Mouse (Mus musculus) cortical plate, adult 2 months (tissue): Measurements from ENCODE around the gene Celf2.

ENCODE experiments used
- CTCF ChIP-seq: fragments of 200-500 bp; IDR thresholded peaks from 2 replicates; pipeline ENCODE4 v1.5.1; 2011; ENCODE audit warnings: mild to moderate bottlenecking, control low read depth, low read length; ENCODE audit not compliant: insufficient read depth; ENCODE audit errors: extremely low read depth
- POLR2A ChIP-seq: fragments of 200-500 bp; IDR thresholded peaks from 2 replicates; pipeline ENCODE4 v1.6.1; 2011; ENCODE audit warnings: mild to moderate bottlenecking, low read length, control low read depth; ENCODE audit not compliant: insufficient read depth; ENCODE audit errors: extremely low read depth

DNA sequence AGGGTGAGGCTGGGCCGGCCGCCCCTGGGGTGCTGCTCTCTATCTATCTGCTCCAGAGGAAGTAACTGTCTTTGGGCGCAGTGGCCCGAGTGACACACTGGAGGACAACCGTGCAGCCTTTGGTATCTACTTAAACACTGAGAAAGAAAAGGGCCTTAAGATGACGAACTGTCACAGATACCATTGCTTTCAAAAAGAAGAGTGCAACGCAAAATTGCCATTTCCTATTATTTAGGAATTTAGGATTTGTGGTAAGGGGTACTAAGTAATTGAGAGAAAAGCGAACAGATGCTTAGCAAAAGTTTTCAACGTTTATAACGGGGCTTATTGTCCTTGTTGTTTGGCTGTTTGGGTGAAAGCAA is 636.5 kb downstream of the Celf2 start:
- TF ChIP-seq POLR2A (no peak), CTCF (no peak)
